Mouse (Mus musculus) gonadal fat pad, adult 2 months (tissue): Measurements from ENCODE around the gene Nucks1. TPM values are rescaled to one million over a fixed set of nuclear protein-coding genes. Genes with fewer than 3 reads are reported as not detected.
"Not testable (repeated sequence)": the region's sequence is repeated elsewhere in the genome, so short reads cannot be mapped to it uniquely, and the experiment has no call there.

ENCODE experiments used
- DNase-seq: peaks from one replicate; pipeline ENCODE4 v3.0.0-alpha.2; 2012; ENCODE audit warnings: low read depth
- polyA plus RNA-seq: library from polyadenylated mRNA; depleted of rRNA; stranded (reverse); fragments of >200 nt; gene quantifications from 2 replicates; pipeline ENCODE4 v1.2.3, GENCODE M21; 2012; rRNA removed

Nucks1 gene
- 11.0 and 19.8 TPM in 2 replicates for polyA plus RNA-seq

DNA sequence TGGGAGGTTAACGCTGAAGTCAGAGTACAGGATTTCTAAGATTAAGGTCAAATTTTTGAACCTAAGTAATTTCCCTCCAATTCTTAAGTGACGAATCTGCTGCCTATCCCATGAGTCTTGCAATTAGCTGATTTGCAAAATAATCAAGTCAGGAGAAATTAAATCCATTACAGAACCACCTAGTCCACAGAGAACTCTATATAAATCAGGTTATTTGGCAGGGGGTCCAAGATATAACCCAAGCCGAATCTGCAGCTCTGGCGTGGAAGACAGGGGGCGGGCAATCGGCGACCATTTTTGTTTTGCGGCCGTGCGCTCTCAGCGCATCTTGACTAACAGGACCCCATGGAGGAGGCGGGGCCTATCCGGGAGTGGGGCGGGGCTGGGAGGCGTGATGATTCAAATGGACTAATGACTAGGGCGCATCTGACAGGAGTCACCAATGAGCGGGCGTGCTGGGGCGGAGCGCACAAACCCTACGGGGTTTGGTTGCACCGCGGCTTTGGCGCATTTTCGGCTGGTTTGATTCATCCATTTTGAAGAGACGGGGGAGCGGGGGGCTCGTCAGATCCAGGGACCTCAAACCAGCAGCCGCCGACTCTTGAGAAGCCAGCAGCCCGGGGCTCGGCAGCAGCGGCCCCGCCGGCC is at the start of gene Nucks1:
Nucks1 (plus strand) TSS at position 534 of the 648 bp plus-strand sequence.
- DNase-seq, result peak; percentile 86

DNA sequence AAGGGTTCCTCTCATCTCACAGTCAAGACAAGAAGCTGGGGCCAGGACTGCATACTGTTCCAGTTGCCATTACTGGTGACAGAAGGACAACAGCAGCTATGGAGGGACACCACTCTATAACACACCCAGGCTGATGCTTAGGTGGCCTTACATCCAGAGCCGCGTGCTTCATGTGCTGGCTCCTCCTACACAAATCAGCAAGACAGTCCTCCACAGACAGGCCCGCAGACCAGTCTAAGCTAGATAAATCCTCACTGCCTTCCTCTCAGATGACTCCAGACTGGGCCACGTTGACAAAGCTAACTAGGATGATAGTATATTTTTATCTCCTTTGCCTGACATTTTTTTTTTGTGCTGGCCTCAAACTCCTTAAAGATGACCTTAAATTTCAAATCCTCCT is 48.5 kb upstream of the Nucks1 start:
- DNase-seq, result no peak

DNA sequence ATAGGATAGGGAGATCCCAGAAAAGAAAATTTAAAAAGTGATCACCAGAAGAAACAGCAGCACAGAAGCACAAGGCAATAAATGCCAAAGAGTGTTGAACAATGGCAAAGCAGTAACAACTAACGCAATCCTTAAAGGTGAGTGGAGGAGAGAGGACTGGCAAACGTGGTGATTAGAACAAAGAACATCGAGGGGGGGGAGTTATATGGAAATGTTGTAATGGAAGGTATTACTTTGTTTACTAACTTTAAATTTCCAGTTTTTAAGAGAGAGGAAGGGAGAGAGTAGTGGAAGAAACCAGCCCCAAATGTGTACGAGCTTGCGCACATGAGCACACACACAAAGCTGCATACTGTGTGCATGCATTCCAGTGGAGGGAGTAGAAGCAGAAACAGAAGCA is 44.7 kb upstream of the Nucks1 start:
- no peak for DNase-seq

DNA sequence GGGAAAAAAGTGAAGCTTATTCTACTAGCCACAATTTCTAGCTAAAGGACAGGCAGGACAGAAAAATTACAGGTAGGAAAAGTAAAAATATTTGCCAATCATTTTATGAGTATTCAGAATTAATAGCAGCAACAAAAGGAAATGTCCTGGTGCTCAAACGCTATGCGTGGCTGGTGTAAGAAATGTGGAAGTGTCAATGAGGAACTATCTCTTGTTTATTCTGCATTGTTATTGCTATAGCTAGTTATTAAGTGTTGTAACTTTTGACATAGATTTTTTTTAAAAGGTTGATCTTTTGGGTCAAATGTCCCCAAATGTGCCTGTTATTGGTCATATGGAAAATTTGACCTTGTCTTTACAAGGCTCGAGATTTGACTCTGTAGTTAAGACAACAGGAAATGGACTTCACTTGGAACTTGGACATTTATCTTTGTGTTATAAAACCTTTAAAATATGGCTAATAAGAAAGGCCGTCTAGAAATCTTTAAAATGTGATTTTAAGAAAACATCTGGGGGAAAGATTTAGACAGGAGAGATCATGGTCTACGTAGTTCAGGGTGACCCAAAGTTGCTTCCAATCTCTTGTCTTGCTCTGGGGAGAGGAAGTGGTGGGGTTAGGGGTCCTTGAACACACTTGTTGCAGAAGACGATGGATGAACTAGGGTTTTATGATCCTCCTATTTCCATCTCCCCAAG is 43.9 kb upstream of the Nucks1 start:
- DNase-seq, result no peak

DNA sequence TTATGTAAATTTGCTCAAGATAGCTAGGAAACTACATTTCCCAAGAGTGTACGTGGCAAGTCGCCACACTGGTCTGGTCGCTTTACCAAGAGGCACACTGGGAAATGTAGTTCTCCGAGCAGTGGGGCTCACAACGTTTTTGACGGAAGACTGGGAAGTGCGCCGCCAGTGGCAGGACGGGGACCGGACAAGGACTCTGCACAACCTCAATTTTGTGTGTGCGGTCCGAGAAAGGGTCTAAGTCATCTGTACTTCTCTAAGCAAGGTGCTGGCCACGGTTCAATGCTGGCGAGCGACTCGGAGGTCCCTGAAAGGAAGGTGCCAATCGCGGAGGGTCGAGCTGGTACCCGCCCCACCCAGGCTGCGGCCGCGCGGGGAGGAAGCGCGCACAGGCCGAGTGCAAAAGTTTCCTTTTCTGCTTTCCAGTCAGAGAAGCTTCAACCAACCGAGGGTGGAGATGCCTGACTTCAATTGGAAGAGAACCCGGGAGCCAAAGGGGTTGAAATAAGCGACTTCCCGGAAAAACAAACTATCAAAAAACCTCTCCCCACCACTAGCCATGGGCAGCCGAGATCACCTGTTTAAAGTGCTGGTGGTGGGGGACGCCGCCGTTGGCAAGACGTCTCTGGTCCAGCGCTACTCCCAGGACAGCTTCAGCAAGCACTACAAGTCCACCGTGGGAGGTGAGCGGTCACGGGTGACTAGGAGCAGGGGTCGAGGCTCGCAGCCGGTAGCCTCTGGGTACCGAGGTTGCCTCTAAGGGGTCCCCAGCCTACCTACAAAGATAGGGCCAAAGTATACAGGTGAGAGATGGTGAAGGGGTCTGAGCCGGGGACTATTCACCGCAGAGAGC is 43.0 kb upstream of the Nucks1 start, which contains the start of gene Rab29:
Rab29 (plus strand) TSS at position 132 of the 853 bp plus-strand sequence.
- peak; percentile 45 for DNase-seq

DNA sequence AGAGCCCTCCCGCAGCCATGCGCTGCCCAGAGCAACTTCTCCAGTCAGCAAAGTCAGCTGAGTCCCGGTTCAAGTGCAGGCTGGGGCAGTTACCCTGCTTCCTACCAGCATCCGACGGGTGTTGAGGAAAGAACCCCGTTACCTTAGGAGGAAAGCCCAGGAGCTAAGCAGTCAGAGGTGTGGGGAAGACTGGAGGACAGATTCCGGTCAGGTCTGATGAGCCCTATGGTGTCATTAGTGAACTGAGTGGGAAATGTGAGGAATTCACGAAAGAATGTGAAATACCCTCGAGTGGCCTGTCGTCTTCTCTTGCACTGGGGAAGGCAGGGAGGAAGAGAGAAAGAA is 42.4 kb upstream of the Nucks1 start:
- DNase-seq, result no peak

DNA sequence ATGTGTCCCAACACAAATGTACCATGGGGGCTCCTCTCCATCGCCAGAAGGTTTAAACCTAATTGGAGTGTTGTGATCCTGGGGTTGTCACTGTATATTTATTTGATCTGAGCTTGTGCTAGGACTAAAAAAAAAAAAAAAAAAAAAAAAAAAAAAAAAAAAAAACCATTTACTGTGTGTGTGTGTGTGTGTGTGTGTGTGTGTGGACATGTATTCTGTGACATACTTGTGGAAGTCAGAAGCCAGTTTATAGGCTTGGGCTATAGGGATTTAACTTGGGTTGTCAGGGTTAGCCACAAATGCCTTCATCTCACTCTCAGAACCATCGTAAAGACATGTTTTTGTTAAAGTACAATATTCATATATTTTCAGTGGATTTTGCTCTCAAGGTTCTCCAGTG is 40.8 kb upstream of the Nucks1 start:
- no peak for DNase-seq

DNA sequence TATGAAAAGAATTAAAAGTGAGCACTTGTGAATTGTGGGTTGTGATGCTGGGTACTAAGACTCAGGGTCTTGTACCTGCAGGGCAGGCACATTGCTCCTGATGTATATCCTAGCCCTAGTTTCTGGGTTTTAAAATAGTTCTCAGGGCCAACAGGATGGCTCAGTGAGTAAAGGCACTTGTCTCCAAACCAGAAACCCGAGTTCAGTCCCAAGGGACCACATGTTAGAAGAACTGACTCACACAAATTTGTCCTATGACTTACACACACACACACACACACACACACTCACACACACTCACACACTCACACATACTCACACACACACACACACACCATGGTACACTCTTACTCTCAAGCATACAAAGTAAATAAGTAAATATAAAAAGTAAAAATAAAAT is 37.5 kb upstream of the Nucks1 start:
- DNase-seq, result no peak

DNA sequence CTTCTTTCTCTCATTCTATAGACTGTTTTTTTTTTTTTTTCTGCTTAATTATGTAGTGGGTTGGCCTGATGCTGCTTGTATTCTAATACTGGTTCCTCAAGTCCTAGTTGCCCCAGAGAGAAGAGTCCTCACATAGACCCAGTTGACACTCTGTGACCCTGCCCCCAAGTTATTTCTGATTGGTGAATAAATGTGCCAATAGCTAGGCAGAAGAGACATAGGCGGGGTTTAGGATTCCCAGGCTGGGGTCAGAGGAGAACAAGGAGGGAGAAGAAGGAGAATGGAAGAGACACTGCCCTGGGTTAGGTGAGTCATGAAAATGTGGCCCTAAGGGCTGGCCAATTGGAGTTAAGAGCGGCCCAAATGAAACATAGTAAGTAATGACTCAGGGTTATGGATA is 30.5 kb upstream of the Nucks1 start:
- DNase-seq, result no peak

DNA sequence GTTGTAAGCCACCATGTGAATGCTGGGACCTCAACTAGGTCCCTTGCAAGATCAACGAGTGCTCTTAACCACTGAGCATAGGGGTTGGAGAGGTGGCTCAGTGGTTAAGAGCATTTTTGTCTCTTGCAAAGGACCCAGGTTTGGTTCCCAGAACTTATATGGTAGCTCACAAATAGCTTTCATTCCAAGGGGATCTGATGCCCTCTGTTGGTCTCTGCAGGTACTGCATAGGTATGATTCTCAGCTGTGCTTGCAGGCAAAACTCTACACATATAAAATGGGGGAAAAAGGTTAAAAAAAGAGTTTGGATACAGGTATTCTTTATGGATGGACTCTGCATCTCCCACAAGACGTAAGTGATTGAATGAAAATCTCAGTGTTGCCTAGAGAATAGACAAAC is 27.5 kb upstream of the Nucks1 start:
- DNase-seq, result no peak

DNA sequence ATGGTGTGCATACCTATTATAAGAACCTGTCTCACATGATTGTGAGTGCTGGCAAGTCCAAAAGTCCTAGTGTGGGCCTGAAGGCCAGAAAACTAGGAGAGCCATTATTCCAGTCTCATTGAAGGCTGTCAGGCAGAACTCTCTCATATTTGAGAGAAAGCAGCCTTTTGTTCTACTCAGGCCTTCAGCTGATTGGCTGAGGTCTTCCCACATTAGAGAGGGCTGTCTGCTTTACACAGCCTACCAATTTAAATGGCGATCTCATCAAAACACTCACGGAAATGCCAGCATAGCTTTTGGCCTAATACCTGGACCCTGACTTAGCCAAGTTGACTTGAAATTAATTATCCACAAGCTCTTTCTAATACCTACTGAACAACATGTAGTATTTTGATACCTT is 24.2 kb upstream of the Nucks1 start:
- DNase-seq, result no peak

DNA sequence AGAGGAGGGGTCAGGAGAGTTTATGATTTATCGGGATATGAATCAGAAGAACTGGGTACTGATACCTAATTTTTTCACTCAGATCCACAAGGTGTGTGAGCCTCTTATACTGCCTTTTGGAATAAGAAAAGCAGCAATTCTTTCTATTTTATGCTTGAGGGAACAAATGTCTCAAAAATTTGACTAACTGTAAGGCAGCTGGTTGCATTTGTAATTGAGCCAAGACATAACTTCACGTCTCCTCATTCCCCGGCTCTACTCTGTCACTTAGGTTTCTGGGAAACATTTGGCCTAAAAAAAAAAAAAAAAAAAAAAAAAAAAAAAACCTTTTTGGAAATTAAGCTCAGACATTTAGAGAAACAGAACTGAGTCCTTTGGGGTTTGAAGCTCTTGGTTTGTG is 23.7 kb upstream of the Nucks1 start:
- no peak for DNase-seq

DNA sequence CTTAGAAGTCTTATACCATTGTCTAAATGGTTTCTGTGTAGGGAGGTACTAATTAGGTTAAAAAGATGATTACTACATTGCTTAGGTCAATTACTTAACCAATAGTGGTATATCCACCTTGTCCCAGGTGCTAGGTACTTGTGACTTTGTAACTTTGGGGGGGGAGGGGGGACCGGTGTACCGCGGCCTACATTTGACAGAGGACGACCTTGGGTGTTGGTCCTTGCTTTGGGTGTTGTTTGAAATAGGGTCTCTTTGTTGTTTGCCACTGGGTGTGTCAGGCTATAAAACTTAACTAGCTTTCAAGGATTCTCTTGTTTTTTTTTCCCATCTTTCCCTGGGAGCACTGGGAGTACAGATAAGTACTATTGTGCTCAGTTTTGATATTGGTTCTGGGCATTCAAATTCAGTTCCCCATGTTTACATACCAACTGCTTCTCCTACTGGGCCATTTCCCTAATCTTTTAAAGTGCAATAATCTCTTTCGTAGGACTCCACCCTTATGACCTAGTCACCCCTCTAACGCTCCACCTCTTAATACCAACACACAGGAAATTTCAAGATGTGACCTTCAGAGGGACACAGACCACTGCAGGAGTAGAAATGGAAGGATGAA is 20.2 kb upstream of the Nucks1 start:
- no peak for DNase-seq

DNA sequence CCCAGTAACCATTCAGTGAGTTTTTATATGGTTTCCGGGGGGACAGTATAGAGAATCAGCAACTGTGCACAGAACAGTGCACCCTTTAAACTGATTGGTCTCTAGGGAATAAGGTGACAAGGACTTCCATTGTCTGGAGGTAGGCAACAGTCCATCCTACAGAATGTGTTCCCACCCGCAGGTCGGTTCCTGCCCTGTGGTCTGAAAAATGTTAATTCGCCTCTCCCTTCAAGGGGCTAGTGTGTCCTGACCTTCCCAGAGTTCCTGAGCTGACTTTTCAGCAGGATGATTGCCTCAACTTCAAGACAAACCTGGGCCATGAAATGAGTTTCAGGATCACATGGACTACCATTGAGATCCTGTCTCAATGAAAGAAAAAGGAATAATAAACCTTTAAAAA is 18.9 kb upstream of the Nucks1 start:
- DNase-seq, result no peak

DNA sequence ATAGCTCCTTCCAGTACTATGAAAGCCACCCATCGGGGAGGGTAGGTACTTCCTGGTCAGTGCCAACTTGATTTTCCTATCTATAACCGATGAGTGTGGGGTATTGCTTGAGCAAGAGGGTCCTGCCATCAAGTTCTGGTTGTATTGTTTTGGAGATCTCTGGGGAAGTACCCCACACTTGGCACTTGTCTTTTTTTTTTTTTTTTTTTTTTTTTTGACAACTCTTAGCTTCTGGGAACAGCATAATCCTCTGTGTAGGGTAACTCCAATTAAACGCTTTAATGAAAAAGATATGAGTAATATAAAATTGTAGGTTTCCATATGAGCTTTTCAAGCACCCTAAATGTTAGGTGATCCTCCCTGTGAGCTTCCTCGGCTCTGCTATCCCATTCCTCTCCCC is 7.7 kb upstream of the Nucks1 start:
- DNase-seq, result no peak

DNA sequence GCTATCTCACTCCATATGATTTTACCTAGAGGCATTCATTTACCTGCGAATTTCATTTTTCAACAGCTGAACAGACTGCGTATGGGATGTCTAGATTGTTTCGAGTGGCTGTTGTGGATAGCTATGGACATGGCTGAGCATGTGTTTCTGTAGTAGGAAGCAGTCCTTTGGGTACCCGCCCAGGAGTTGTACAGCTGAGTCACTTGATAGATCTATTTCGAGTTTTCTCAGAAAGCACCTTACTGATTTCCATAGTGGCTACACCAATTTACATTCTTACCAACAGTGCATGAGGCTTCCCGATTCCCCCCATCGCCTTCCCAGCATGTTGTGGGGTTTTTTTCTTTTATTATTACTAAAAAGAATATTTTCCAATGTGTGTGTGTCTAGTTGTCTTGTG is 7.1 kb upstream of the Nucks1 start:
- DNase-seq, result no peak

DNA sequence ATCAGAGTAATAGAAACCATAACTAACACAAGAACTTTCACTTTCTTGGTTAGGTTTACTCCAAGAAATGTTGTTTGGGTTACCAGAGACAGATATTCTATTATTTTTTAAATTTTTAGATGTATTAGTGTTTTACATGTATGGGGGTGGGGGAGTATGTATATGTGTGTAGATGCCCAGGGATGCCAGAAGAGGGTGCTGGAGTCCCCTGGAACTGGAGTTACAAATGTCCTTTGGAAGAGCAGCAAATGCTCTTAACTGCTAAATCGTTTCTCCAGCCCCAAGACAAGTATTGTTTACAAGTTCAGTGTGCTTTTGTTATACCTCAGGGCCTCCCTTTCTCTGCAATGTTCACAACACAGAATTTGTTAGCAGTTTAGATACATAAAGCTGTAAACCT is 4.8 kb upstream of the Nucks1 start:
- no peak for DNase-seq

DNA sequence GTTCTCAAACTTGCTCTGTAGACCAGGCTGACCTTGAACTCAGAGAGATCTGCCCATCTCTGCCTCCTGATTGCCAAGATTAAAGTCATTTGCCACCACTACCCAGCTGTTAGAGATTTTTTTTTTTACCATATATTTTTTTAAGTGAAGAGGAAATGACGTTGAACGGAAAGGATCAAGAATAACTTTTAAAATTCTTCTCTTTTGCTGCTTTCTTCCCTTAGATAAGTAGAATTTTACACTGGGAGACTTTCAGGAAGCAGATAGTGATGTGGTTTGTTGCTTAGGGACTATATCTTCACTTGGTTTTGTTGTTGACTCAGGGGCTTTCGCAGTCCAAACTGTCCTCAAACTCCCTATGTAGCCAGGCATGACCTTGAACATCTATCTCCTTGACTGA is 1.9 kb upstream of the Nucks1 start:
- DNase-seq, result no peak

DNA sequence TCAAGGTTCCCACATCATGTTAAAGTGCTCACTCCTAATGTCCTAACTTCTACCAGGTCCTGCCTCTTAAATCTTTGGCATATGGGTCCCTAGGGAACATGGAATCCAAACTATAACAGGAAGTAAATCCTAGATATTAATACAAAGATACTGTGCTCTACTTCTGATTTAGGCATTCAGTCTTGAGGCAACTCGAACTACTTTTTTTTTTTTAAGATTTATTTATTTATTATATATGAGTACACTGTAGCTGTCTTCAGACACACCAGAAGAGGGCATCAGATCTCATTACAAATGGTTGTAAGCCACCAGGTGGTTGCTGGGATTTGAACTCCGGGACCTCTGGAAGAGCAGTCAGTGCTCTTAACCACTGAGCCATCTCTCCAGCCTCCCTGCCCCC is 1.1 kb upstream of the Nucks1 start:
- not testable (repeated sequence) for DNase-seq

DNA sequence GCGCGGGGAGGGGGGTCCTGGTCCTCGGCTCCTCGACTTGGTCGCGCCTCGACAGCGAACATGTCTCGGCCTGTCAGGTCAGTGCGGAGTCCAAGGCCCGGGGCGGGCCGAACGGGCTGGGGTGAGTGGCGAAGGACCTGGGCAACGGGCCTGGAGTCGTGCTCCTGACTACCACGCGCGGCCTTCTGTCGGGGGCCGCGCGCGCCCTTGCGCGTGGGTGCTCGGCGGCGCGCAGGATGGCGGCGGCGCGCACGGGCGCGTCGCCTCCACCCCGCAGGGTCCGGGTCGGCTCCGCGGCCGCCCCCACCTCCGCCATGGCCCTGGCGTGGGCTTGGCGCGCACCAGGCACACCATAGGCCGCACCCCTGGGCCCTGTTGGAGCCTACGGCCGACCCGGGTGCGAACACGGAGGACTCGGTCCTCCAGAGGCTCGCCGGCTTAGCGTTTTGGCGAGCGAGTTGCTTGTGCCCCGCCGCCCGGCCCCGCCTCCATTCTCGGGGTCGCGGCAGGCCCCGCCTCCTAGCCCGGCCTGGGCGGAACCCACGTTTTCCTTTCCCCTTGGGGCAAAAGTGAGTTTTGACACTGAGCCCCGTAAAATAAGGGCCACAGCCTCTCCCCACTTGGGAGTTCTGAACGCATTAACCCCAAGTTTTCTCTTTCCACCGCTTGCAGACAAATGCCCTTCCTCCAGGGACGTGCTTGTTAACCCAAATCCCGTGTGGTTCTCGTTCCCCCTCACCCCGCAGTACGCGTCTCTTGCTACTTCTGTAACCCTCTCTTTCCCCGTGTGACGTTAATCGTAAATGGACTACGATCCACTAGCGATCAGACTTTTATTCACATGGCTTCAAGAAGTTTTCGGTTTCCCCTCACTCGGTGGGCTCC is 582 bp downstream of the Nucks1 start:
- DNase-seq, result no peak

DNA sequence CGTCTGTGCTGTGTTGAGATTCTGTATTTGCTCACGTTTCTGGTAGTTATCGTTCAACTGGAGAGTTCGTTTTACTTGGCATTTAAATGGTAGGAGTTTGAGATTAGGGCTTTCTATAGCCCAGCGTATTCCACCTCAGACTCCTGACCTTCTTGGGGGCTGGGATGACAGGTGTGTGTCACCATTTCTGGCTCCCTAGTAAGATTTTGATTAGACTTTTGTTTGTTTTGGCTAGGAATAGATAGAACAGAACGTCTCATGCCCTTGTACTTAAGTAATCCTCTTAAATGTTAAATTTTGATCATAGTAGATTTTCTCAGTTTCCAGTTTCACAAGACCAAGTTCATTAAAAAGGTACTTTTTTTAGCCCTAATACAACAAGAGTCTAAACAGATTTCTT is 7.3 kb downstream of the Nucks1 start:
- no peak for DNase-seq
